In genomic region chr7:81326859-81327258, GRCm38 (mm10) we compare ENCODE assay signal across 20 mouse cellular contexts. TPM values are rescaled to one million over a fixed set of nuclear protein-coding genes. Genes with fewer than 3 reads are reported as not detected.
A peak's percentile ranks its signal among the peaks of the same experiment; 100 is the strongest.
DNase-seq lines count a peak whose midpoint lies in the region; ATAC-seq lines count a peak whose summit lies in the region.
"Had no signal": no experiment of that assay in that cellular context is flagged by ENCODE, and none has a peak within 500 bp of the region (broad histone marks: within the 10 kb centered on the region; RNA-seq: fewer than 3 reads in every experiment).

No protein-coding gene starts in this region.

- H3K9me3 ChIP-seq in heart, embryonic 11.5 days (replicated peaks; ENCODE audit: control insufficient read depth, low read length) = no peaks in the 10 kb centered on the region
- H3K9me3 ChIP-seq in liver, embryonic 13.5 days (replicated peaks) = no peaks in the 10 kb centered on the region
- H3K9me3 ChIP-seq: embryonic facial prominence, embryonic 10.5 days; heart, embryonic 13.5 days; hindbrain, embryonic 13.5 days; lung, embryonic 15.5 days; midbrain, embryonic 12.5 days; stomach, embryonic 15.5 days had no signal

- no peaks in the 10 kb centered on the region for H3K27me3 ChIP-seq in heart, embryonic 11.5 days (ENCODE audit: control insufficient read depth, insufficient read depth, low read length)
- no peaks in the 10 kb centered on the region for H3K27me3 ChIP-seq in liver, embryonic 13.5 days
- H3K27me3 ChIP-seq: heart, embryonic 13.5 days; hindbrain, embryonic 13.5 days; lung, embryonic 15.5 days; midbrain, embryonic 12.5 days; stomach, embryonic 15.5 days had no signal

- no peak overlapping the region for H3K27ac ChIP-seq in heart, embryonic 11.5 days (ENCODE audit: low read depth, low read length)
- H3K27ac ChIP-seq in liver, embryonic 13.5 days = no peak overlapping the region
- H3K27ac ChIP-seq: embryonic facial prominence, embryonic 10.5 days; heart, embryonic 13.5 days; hindbrain, embryonic 13.5 days; lung, embryonic 15.5 days; midbrain, embryonic 12.5 days; stomach, embryonic 15.5 days had no signal

- 0 out of 2 replicates have a peak, but pooled peaks have one; percentile 31 for ATAC-seq in heart, embryonic 11.5 days (replicated peaks; ENCODE audit: insufficient number of reproducible peaks, low FRiP score, low TSS enrichment)
- ATAC-seq in erythroblast, adult 5-6 weeks (replicated peaks; ENCODE audit: low FRiP score, poor library complexity, severe bottlenecking) = peak; percentile 72; the same call in 1 of the 2 replicates
- peak; percentile 79 for ATAC-seq in liver, embryonic 13.5 days (ENCODE audit: low read depth)
- ATAC-seq in megakaryocyte-erythroid progenitor cell, adult 5-6 weeks (replicated peaks; ENCODE audit: low FRiP score, low TSS enrichment, poor library complexity, severe bottlenecking) = peak; percentile 76
- ATAC-seq: inflammation-experienced regulatory T-cells, adult 6 months had no signal

- WGBS in heart, embryonic 11.5 days (ENCODE audit: insufficient replicate concordance) = 60% methylated on average over 6 of the region's 6 CpGs
- WGBS in liver, embryonic 13.5 days (ENCODE audit: insufficient replicate concordance) = 60% methylated on average over 6 of the region's 6 CpGs

- H3K4me3 ChIP-seq in heart, embryonic 11.5 days (ENCODE audit: low read depth, low read length) = no peak overlapping the region
- H3K4me3 ChIP-seq in liver, embryonic 13.5 days (replicated peaks) = no peak overlapping the region
- H3K4me3 ChIP-seq: embryonic facial prominence, embryonic 10.5 days; heart, embryonic 13.5 days; hindbrain, embryonic 13.5 days; lung, embryonic 15.5 days; midbrain, embryonic 12.5 days; stomach, embryonic 15.5 days had no signal

- H3K36me3 ChIP-seq in heart, embryonic 11.5 days (ENCODE audit: control insufficient read depth, insufficient read depth, low read length) = peaks cover 7% of the 10 kb centered on the region; the same call in 1 of the 2 replicates
- 0 out of 2 replicates have a peak, but pooled peaks cover 4% of the 10 kb centered on the region for H3K36me3 ChIP-seq in liver, embryonic 13.5 days
- H3K36me3 ChIP-seq: lung, embryonic 15.5 days had no signal

- no peak overlapping the region for H3K4me2 ChIP-seq in heart, embryonic 11.5 days
- H3K4me2 ChIP-seq in liver, embryonic 13.5 days = no peak overlapping the region
- H3K4me2 ChIP-seq: heart, embryonic 13.5 days; hindbrain, embryonic 13.5 days; lung, embryonic 15.5 days; midbrain, embryonic 12.5 days; stomach, embryonic 15.5 days had no signal

- H3K4me1 ChIP-seq in heart, embryonic 11.5 days (ENCODE audit: control insufficient read depth, insufficient read depth, low read length) = peaks cover 6% of the 10 kb centered on the region
- peaks cover 23% of the 10 kb centered on the region for H3K4me1 ChIP-seq in liver, embryonic 13.5 days (replicated peaks)
- H3K4me1 ChIP-seq: embryonic facial prominence, embryonic 10.5 days; stomach, embryonic 15.5 days had no signal

- DNase-seq in heart, adult 18-20 months = no peak
- peak; percentile 30 for DNase-seq in liver, embryonic 13.5 days
- no peak for DNase-seq in urinary bladder, postnatal 4 days (ENCODE audit: low spot score in 2 of 2)
- DNase-seq in urinary bladder, postnatal 14 days (ENCODE audit: low spot score) = no peak
- DNase-seq in lung, postnatal 14 days = no peak
- DNase-seq: cerebellum, adult 11-12 months; cerebellum, postnatal 10 days; kidney, postnatal 36 days; lung, postnatal 4 days; thymus, adult 2 months had no signal

- H3K9ac ChIP-seq in heart, embryonic 11.5 days (ENCODE audit: low read depth, low read length) = no peak overlapping the region
- H3K9ac ChIP-seq in liver, embryonic 13.5 days = no peak overlapping the region
- H3K9ac ChIP-seq: heart, embryonic 13.5 days; hindbrain, embryonic 13.5 days; lung, embryonic 15.5 days; midbrain, embryonic 12.5 days; stomach, embryonic 15.5 days had no signal

RNA-seq across cellular contexts. Expression of gene Rps17, which starts 18.2 kb away (rescaled TPM):
- 1,053 and 1,144 TPM in 2 replicates for polyA plus RNA-seq in heart, embryonic 11.5 days (2014; fragmentation: Nextera tagmentation; extraction: Ambion mirVana)
- 1,000 to 10,000 TPM in 1 of 2 experiments, 100 to 1,000 TPM in 1; 956 to 1,038 TPM for total RNA-seq in heart, adult 18-20 months (2021)
- 779 and 843 TPM in 2 replicates for total RNA-seq in erythroblast, adult 5-6 weeks (2015; ENCODE audit: low replicate concordance)
- 542 and 565 TPM in 2 replicates for total RNA-seq in erythroblast, adult 5-6 weeks (2017; ENCODE audit: low replicate concordance)
- 979 and 995 TPM in 2 replicates for polyA plus RNA-seq in liver, embryonic 13.5 days (2015; fragmentation: Nextera tagmentation; extraction: Ambion mirVana)
- total RNA-seq in megakaryocyte-erythroid progenitor cell, adult 5-6 weeks (2014; fragmentation: Nextera tagmentation) = 4,933 and 5,221 TPM in 2 replicates
- total RNA-seq in megakaryocyte-erythroid progenitor cell, adult 5-6 weeks (2017) = 4,315 and 4,403 TPM in 2 replicates

Comparison
In these comparisons a context has a peak if more than half of its experiments do, and no peak if none do; other contexts are left out.
1. RNA of gene Rps17, which starts 18.2 kb away (total RNA-seq): 4,315 to 5,221 TPM in megakaryocyte-erythroid progenitor cell, adult 5-6 weeks; 956 to 1,038 TPM in heart, adult 18-20 months and 542 to 843 TPM in erythroblast, adult 5-6 weeks; every median in the first group is over 4 times any median in the second.
2. Peak in every context shown above with its lines, with median percentiles within 50 percentile points of each other: ATAC-seq.